Mouse (Mus musculus) telencephalon, adult 2 months (tissue): Measurements from ENCODE around the gene Bin2.
"Not testable (repeated sequence)": the region's sequence is repeated elsewhere in the genome, so short reads cannot be mapped to it uniquely, and the experiment has no call there.

Source experiments
- DNase-seq: peaks from one replicate; pipeline ENCODE4 v3.0.0-alpha.2; 2011; ENCODE audit warnings: low read depth, low spot score

The Bin2 gene

GRCm38 (mm10) chr15:100616221-100616620, 53.1 kb downstream of the Bin2 start:
- DNase-seq, result no peak

GRCm38 (mm10) chr15:100615825-100616220, 53.5 kb downstream of the Bin2 start:
- DNase-seq, result peak; percentile 86

- DNase-seq, result peak; percentile 96
Observed at GRCm38 (mm10) chr15:100614996-100615824, 54.1 kb downstream of the Bin2 start, which contains the start of gene Dazap2. Dazap2 (plus strand) TSS chr15:100615349.

- DNase-seq, result no peak
Observed at GRCm38 (mm10) chr15:100614218-100614995, 54.9 kb downstream of the Bin2 start.

GRCm38 (mm10) chr15:100613584-100613983, 55.8 kb downstream of the Bin2 start:
- no peak for DNase-seq

GRCm38 (mm10) chr15:100612432-100612831, 56.9 kb downstream of the Bin2 start:
- DNase-seq, result no peak

- no peak for DNase-seq
Observed at GRCm38 (mm10) chr15:100611951-100612350, 57.4 kb downstream of the Bin2 start.

- not testable (repeated sequence) for DNase-seq
Observed at GRCm38 (mm10) chr15:100606677-100607076, 62.7 kb downstream of the Bin2 start.

GRCm38 (mm10) chr15:100601669-100602068, 67.7 kb downstream of the Bin2 start:
- no peak for DNase-seq

GRCm38 (mm10) chr15:100600696-100601272, 68.6 kb downstream of the Bin2 start:
- no peak for DNase-seq

- peak; percentile 73 for DNase-seq
Observed at GRCm38 (mm10) chr15:100600047-100600695, 69.2 kb downstream of the Bin2 start.

- DNase-seq, result no peak
Observed at GRCm38 (mm10) chr15:100599276-100600046, 69.9 kb downstream of the Bin2 start, which contains the start of gene Pou6f1. Pou6f1 (minus strand) TSS chr15:100599984.

GRCm38 (mm10) chr15:100598883-100599275, 70.5 kb downstream of the Bin2 start:
- DNase-seq, result no peak

- no peak for DNase-seq
Observed at GRCm38 (mm10) chr15:100598287-100598882, 71.0 kb downstream of the Bin2 start.

- no peak for DNase-seq
Observed at GRCm38 (mm10) chr15:100592817-100593216, 76.5 kb downstream of the Bin2 start.
